Mouse (Mus musculus) layer of hippocampus, postnatal 36 days (tissue): ENCODE data around the gene Cdnf. TPM values are rescaled to one million over a fixed set of nuclear protein-coding genes. Genes with fewer than 3 reads are reported as not detected.

Experiments used
- total RNA-seq, 2 experiments: library from RNA; stranded (reverse); gene quantifications; 2 replicates each; pipeline ENCODE4 v1.2.3; 2021

Gene Cdnf
- total RNA-seq, 2 experiments from 2014 or later: 0.70 to 1.8 TPM

Other genes starting within 250 kb of the Cdnf start
- gene Nmt2, start 228.8 kb upstream of the Cdnf start, total RNA-seq: 10 to 100 TPM; 89.4 to 98.0 TPM
- gene Rpp38, start 180.4 kb upstream of the Cdnf start, total RNA-seq: 10 to 100 TPM in 1 of 2 experiments, 1 to 10 TPM in 1; 8.4 to 11.9 TPM
- 1 to 10 TPM; 1.6 to 2.4 TPM for gene Acbd7, start 176.9 kb upstream of the Cdnf start, total RNA-seq
- not detected for gene Olah, start 115.8 kb upstream of the Cdnf start, total RNA-seq
- 1 to 10 TPM; 3.9 to 4.2 TPM for gene Meig1, start 90.4 kb upstream of the Cdnf start, total RNA-seq
- 10 to 100 TPM; 13.5 to 14.8 TPM for gene Dclre1c, start 88.9 kb upstream of the Cdnf start, total RNA-seq
- gene Suv39h2, start 38.0 kb upstream of the Cdnf start, total RNA-seq: 1 to 10 TPM; 3.5 to 4.5 TPM
- 1 to 10 TPM; 4.9 to 5.5 TPM for gene Gm45902, start 240 bp upstream of the Cdnf start, total RNA-seq
- 10 to 100 TPM; 48.3 to 53.7 TPM for gene Hspa14, start 216 bp upstream of the Cdnf start, total RNA-seq
- gene Fam107b, start 57.5 kb downstream of the Cdnf start, total RNA-seq: 10 to 100 TPM; 13.1 to 18.6 TPM